8 mouse cellular contexts compared by ENCODE assay signal in genomic region chr7:6784340-6785073, GRCm38 (mm10). TPM values are rescaled to one million over a fixed set of nuclear protein-coding genes. Genes with fewer than 3 reads are reported as not detected.
DNase-seq lines count a peak whose midpoint lies in the region; ATAC-seq and TF ChIP-seq lines count a peak whose summit lies in the region.

No protein-coding gene starts in this region.

- TF ChIP-seq EP300 in heart, postnatal 0 days (IDR thresholded peaks at IDR 0.05; ENCODE audit: low read depth) = no peak

- H3K27me3 ChIP-seq in heart, postnatal 0 days (ENCODE audit: control insufficient read depth, insufficient read depth, low read length) = no peaks in the 10 kb centered on the region
- no peaks in the 10 kb centered on the region for H3K27me3 ChIP-seq in embryonic facial prominence, embryonic 10.5 days (replicated peaks; ENCODE audit: low read depth, poor library complexity, severe bottlenecking)
- no peaks in the 10 kb centered on the region for H3K27me3 ChIP-seq in kidney, embryonic 15.5 days
- H3K27me3 ChIP-seq in neural tube, embryonic 14.5 days (ENCODE audit: control insufficient read depth, insufficient read depth, low read length) = no peaks in the 10 kb centered on the region

- H3K4me2 ChIP-seq in heart, postnatal 0 days (ENCODE audit: low read depth, low read length) = no peak overlapping the region
- H3K4me2 ChIP-seq in kidney, embryonic 15.5 days = peak overlapping the region; percentile 26
- no peak overlapping the region for H3K4me2 ChIP-seq in neural tube, embryonic 14.5 days (ENCODE audit: low read depth, low read length)

- DNase-seq in heart, postnatal 0 days (ENCODE audit: low spot score) = no peak
- no peak for DNase-seq in heart, adult 8-10 months (ENCODE audit: low spot score)
- DNase-seq in embryonic facial prominence, embryonic 10.5 days (ENCODE audit: low spot score) = peak; percentile 63
- DNase-seq in right cerebral cortex, postnatal 14 days = no peak
- no peak for DNase-seq in left cerebral cortex, adult 9 months (ENCODE audit: low spot score in 2 of 2)

- 32% methylated on average over 8 of the region's 8 CpGs for WGBS in heart, postnatal 0 days
- 9% methylated on average over 8 of the region's 8 CpGs for WGBS in embryonic facial prominence, embryonic 10.5 days
- 4% methylated on average over 8 of the region's 8 CpGs for WGBS in kidney, embryonic 15.5 days
- WGBS in neural tube, embryonic 14.5 days = 4% methylated on average over 8 of the region's 8 CpGs

- TF ChIP-seq CTCF in heart, postnatal 0 days (IDR thresholded peaks at IDR 0.05; ENCODE audit: low read depth) = no peak

- no peak overlapping the region for H3K4me3 ChIP-seq in heart, postnatal 0 days (ENCODE audit: low read depth, low read length)
- H3K4me3 ChIP-seq in embryonic facial prominence, embryonic 10.5 days = peak overlapping the region; percentile 32; the same call in 1 of the 2 replicates
- H3K4me3 ChIP-seq in kidney, embryonic 15.5 days (replicated peaks) = no peak overlapping the region
- H3K4me3 ChIP-seq in neural tube, embryonic 14.5 days (ENCODE audit: low read depth, low read length) = no peak overlapping the region

- H3K9ac ChIP-seq in heart, postnatal 0 days (replicated peaks; ENCODE audit: low read depth, low read length) = no peak overlapping the region
- no peak overlapping the region for H3K9ac ChIP-seq in kidney, embryonic 15.5 days
- H3K9ac ChIP-seq in neural tube, embryonic 14.5 days (replicated peaks; ENCODE audit: low read depth, low read length) = no peak overlapping the region

- peaks cover 17% of the 10 kb centered on the region for H3K4me1 ChIP-seq in heart, postnatal 0 days (ENCODE audit: control insufficient read depth, insufficient read depth)
- peaks cover 48% of the 10 kb centered on the region for H3K4me1 ChIP-seq in embryonic facial prominence, embryonic 10.5 days
- peaks cover 50% of the 10 kb centered on the region for H3K4me1 ChIP-seq in kidney, embryonic 15.5 days
- peaks cover 7% of the 10 kb centered on the region; the same call in 1 of the 2 replicates for H3K4me1 ChIP-seq in neural tube, embryonic 14.5 days (ENCODE audit: control insufficient read depth, insufficient read depth, low read length)

- no peaks in the 10 kb centered on the region for H3K9me3 ChIP-seq in heart, postnatal 0 days (replicated peaks; ENCODE audit: control insufficient read depth, low read length)
- H3K9me3 ChIP-seq in embryonic facial prominence, embryonic 10.5 days = no peaks in the 10 kb centered on the region
- no peaks in the 10 kb centered on the region for H3K9me3 ChIP-seq in kidney, embryonic 15.5 days (replicated peaks)
- no peaks in the 10 kb centered on the region for H3K9me3 ChIP-seq in neural tube, embryonic 14.5 days (ENCODE audit: control insufficient read depth, low read length)

- H3K36me3 ChIP-seq in heart, postnatal 0 days (replicated peaks; ENCODE audit: control insufficient read depth, insufficient read depth, low read length) = no peaks in the 10 kb centered on the region
- no peaks in the 10 kb centered on the region for H3K36me3 ChIP-seq in embryonic facial prominence, embryonic 10.5 days (replicated peaks)
- no peaks in the 10 kb centered on the region for H3K36me3 ChIP-seq in kidney, embryonic 15.5 days
- H3K36me3 ChIP-seq in neural tube, embryonic 14.5 days (ENCODE audit: control insufficient read depth, insufficient read depth, low read length) = no peaks in the 10 kb centered on the region

- ATAC-seq in heart, postnatal 0 days (ENCODE audit: insufficient read depth, low read depth) = no peak
- ATAC-seq in kidney, embryonic 15.5 days (replicated peaks; ENCODE audit: low FRiP score) = peak; percentile 85
- peak; percentile 41; the same call in 1 of the 2 replicates for ATAC-seq in neural tube, embryonic 14.5 days (ENCODE audit: low read depth)
- no peak for ATAC-seq in monocyte, adult 5-6 weeks (replicated peaks; ENCODE audit: insufficient number of reproducible peaks, low FRiP score, low TSS enrichment, poor library complexity, severe bottlenecking)

- H3K27ac ChIP-seq in heart, postnatal 0 days (ENCODE audit: low read depth) = 0 out of 2 replicates have a peak overlapping the region, but pooled peaks have one; percentile 34
- H3K27ac ChIP-seq in embryonic facial prominence, embryonic 10.5 days (replicated peaks) = peak overlapping the region; percentile 86
- peak overlapping the region; percentile 94 for H3K27ac ChIP-seq in kidney, embryonic 15.5 days
- H3K27ac ChIP-seq in neural tube, embryonic 14.5 days (ENCODE audit: low read depth, low read length) = no peak overlapping the region

RNA-seq across cellular contexts. Expression of gene Usp29, which starts 54.1 kb away (rescaled TPM):
- 3.1 and 3.2 TPM in 2 replicates for total RNA-seq in heart, postnatal 0 days (2014; rRNA removed; ENCODE audit: low replicate concordance)
- polyA plus RNA-seq in heart, postnatal 0 days (2015; fragmentation: Nextera tagmentation; extraction: Ambion mirVana) = 1.7 and 2.2 TPM in 2 replicates
- not detected for total RNA-seq in heart, adult 8-10 months (2022)
- polyA plus RNA-seq in embryonic facial prominence, embryonic 10.5 days (2016; fragmentation: Nextera tagmentation; extraction: Ambion mirVana) = 15.9 and 17.6 TPM in 2 replicates
- 5.1 and 7.3 TPM in 2 replicates for polyA plus RNA-seq in kidney, embryonic 15.5 days (2015; fragmentation: Nextera tagmentation; extraction: Ambion mirVana)
- 30.8 and 41.5 TPM in 2 replicates for polyA plus RNA-seq in neural tube, embryonic 14.5 days (2014; fragmentation: Nextera tagmentation; extraction: Ambion mirVana)
- total RNA-seq in monocyte, adult 5-6 weeks (2017) = 0.85 TPM in 1 of 3 replicates, not detected in the others

RNA-seq across cellular contexts. Expression of gene Peg3, which starts 54.3 kb away (rescaled TPM):
- 53.7 and 55.9 TPM in 2 replicates for total RNA-seq in heart, postnatal 0 days (2014; rRNA removed; ENCODE audit: low replicate concordance)
- polyA plus RNA-seq in heart, postnatal 0 days (2015; fragmentation: Nextera tagmentation; extraction: Ambion mirVana) = 26.3 and 28.5 TPM in 2 replicates
- total RNA-seq in heart, adult 8-10 months (2022) = 1 to 10 TPM; 3.1 to 5.9 (median 4.3) TPM
- 218 and 249 TPM in 2 replicates for polyA plus RNA-seq in embryonic facial prominence, embryonic 10.5 days (2016; fragmentation: Nextera tagmentation; extraction: Ambion mirVana)
- 164 and 168 TPM in 2 replicates for polyA plus RNA-seq in kidney, embryonic 15.5 days (2015; fragmentation: Nextera tagmentation; extraction: Ambion mirVana)
- 124 and 134 TPM in 2 replicates for polyA plus RNA-seq in neural tube, embryonic 14.5 days (2014; fragmentation: Nextera tagmentation; extraction: Ambion mirVana)
- not detected in 3 replicates for total RNA-seq in monocyte, adult 5-6 weeks (2017)

Comparison
In these comparisons a context has a peak if more than half of its experiments do, and no peak if none do; other contexts are left out.
1. ATAC-seq: peak in kidney, embryonic 15.5 days (single experiment) and neural tube, embryonic 14.5 days (single experiment); none in heart, postnatal 0 days (single experiment) and monocyte, adult 5-6 weeks (single experiment).